Mouse (Mus musculus) midbrain, embryonic 14.5 days (tissue): ENCODE measurements around the gene Nat8f1. TPM values are rescaled to one million over a fixed set of nuclear protein-coding genes. Genes with fewer than 3 reads are reported as not detected.
"Not testable (repeated sequence)": the region's sequence is repeated elsewhere in the genome, so short reads cannot be mapped to it uniquely, and the experiment has no call there.

ENCODE experiments used
- ATAC-seq: fragments of 200-750 bp; cut with Nextera tagmentation; 2 replicates; pipeline ENCODE4 v1.8.0; 2017; ENCODE audit warnings: moderate number of reproducible peaks, moderate library complexity; ENCODE audit not compliant: low FRiP score, low TSS enrichment
- DNase-seq: peaks from one replicate; pipeline ENCODE4 v3.0.0-alpha.2; 2015
- H3K27ac ChIP-seq: fragments of 300-500 bp; sonication (generic); replicated peaks from 2 replicates; pipeline ENCODE4 v1.5.1; 2014; ENCODE audit warnings: mild to moderate bottlenecking, low read depth, low read length, moderate library complexity
- H3K27me3 ChIP-seq: fragments of 300-500 bp; sonication (generic); 2 replicates; pipeline ENCODE4 v1.6.1; 2014; ENCODE audit warnings: low read length, control low read depth, mixed read lengths; ENCODE audit not compliant: control insufficient read depth, insufficient read depth
- H3K36me3 ChIP-seq: fragments of 300-500 bp; sonication (generic); 2 replicates; pipeline ENCODE4 v1.6.1; 2014; ENCODE audit warnings: low read length, control low read depth; ENCODE audit not compliant: control insufficient read depth, insufficient read depth
- H3K4me1 ChIP-seq: fragments of 300-500 bp; sonication (generic); 2 replicates; pipeline ENCODE4 v1.6.1; 2014; ENCODE audit warnings: mild to moderate bottlenecking, antibody characterized with exemption, low read length, control low read depth; ENCODE audit not compliant: control insufficient read depth, insufficient read depth
- H3K4me2 ChIP-seq: fragments of 300-500 bp; sonication (generic); 2 replicates; pipeline ENCODE4 v1.6.1; 2014; ENCODE audit warnings: mild to moderate bottlenecking, low read length, moderate library complexity
- H3K4me3 ChIP-seq: fragments of 300-500 bp; sonication (generic); replicated peaks from 2 replicates; pipeline ENCODE4 v1.5.1; 2014; ENCODE audit warnings: low read depth, low read length
- H3K9ac ChIP-seq: fragments of 300-500 bp; sonication (generic); replicated peaks from 2 replicates; pipeline ENCODE4 v1.6.1; 2014; ENCODE audit warnings: mild to moderate bottlenecking, low read length, moderate library complexity
- H3K9me3 ChIP-seq: fragments of 300-500 bp; sonication (generic); 2 replicates; pipeline ENCODE4 v1.6.1; 2016; ENCODE audit warnings: low read length, control low read depth, mixed read lengths; ENCODE audit not compliant: control insufficient read depth
- WGBS: fragments of 180-500 bp; shearing (Covaris S2); extraction: QIAGEN DNeasy Blood & Tissue Kit; methylation state at CpG from one replicate; pipeline ENCODE4 v1.1.7; 2014; 5-methylcytosine and 5-hydroxymethylcytosine counted together
- polyA plus RNA-seq: library from polyadenylated mRNA; unstranded; fragments of >200 nt; fragmentation: Nextera tagmentation; extraction: Ambion mirVana; gene quantifications from 2 replicates; pipeline ENCODE4 v1.2.1, GENCODE M21; 2014

Gene Nat8f1
- polyA plus RNA-seq, 1 experiment from 2014 or later: 15.5 TPM

GRCm38 (mm10) chr6:85935646-85936045, 20.2 kb upstream of the Nat8f1 start:
- Histone ChIP-seq H3K4me3 (no peak overlapping the region), H3K4me2 (no peak overlapping the region), H3K36me3 (peaks cover under 1% of the 10 kb centered on the region; the same call in 1 of the 2 replicates), H3K9ac (no peak overlapping the region), H3K9me3 (no peaks in the 10 kb centered on the region), H3K4me1 (no peaks in the 10 kb centered on the region), H3K27ac (no peak overlapping the region), H3K27me3 (no peaks in the 10 kb centered on the region)
- 64% methylated on average over 3 of the region's 3 CpGs for WGBS
- peak; percentile 5 for DNase-seq
- ATAC-seq: no peak

- Histone ChIP-seq H3K27me3 (no peaks in the 10 kb centered on the region), H3K27ac (no peak overlapping the region), H3K9me3 (no peaks in the 10 kb centered on the region), H3K36me3 (peaks cover 9% of the 10 kb centered on the region), H3K4me1 (no peaks in the 10 kb centered on the region), H3K4me2 (no peak overlapping the region), H3K4me3 (no peak overlapping the region), H3K9ac (no peak overlapping the region)
- 87% methylated on average over 8 of the region's 8 CpGs for WGBS
- DNase-seq (no peak), ATAC-seq (no peak)
Measured at GRCm38 (mm10) chr6:85934047-85934446, 18.6 kb upstream of the Nat8f1 start.

GRCm38 (mm10) chr6:85929312-85929711, 13.8 kb upstream of the Nat8f1 start:
- H3K27ac ChIP-seq: no peak overlapping the region
- no peak overlapping the region for H3K9ac ChIP-seq
- no peaks in the 10 kb centered on the region for H3K4me1 ChIP-seq
- DNase-seq (no peak), ATAC-seq (no peak)
- peaks cover 49% of the 10 kb centered on the region for H3K36me3 ChIP-seq
- 93% methylated on average over 1 of the region's 1 CpGs for WGBS
- H3K27me3 ChIP-seq: no peaks in the 10 kb centered on the region
- H3K4me2 ChIP-seq: no peak overlapping the region
- H3K4me3 ChIP-seq: no peak overlapping the region
- H3K9me3 ChIP-seq: no peaks in the 10 kb centered on the region

GRCm38 (mm10) chr6:85927476-85928464, 12.3 kb upstream of the Nat8f1 start:
- Histone ChIP-seq H3K9me3 (no peaks in the 10 kb centered on the region), H3K4me3 (no peak overlapping the region), H3K27me3 (no peaks in the 10 kb centered on the region), H3K9ac (no peak overlapping the region), H3K4me1 (no peaks in the 10 kb centered on the region), H3K4me2 (no peak overlapping the region), H3K36me3 (peaks cover 60% of the 10 kb centered on the region), H3K27ac (no peak overlapping the region)
- ATAC-seq: no peak
- WGBS: 93% methylated on average over 9 of the region's 9 CpGs
- no peak for DNase-seq

GRCm38 (mm10) chr6:85926709-85927108, 11.2 kb upstream of the Nat8f1 start:
- no peaks in the 10 kb centered on the region for H3K4me1 ChIP-seq
- ATAC-seq (no peak), DNase-seq (no peak)
- H3K27ac ChIP-seq: no peak overlapping the region
- H3K36me3 ChIP-seq: peaks cover 66% of the 10 kb centered on the region
- no peak overlapping the region for H3K4me2 ChIP-seq
- H3K27me3 ChIP-seq: no peaks in the 10 kb centered on the region
- no peaks in the 10 kb centered on the region for H3K9me3 ChIP-seq
- H3K9ac ChIP-seq: no peak overlapping the region
- WGBS: 97% methylated on average over 1 of the region's 1 CpGs
- H3K4me3 ChIP-seq: no peak overlapping the region

- DNase-seq (no peak), ATAC-seq (no peak)
- H3K4me3 ChIP-seq: no peak overlapping the region
- H3K9ac ChIP-seq: no peak overlapping the region
- H3K27me3 ChIP-seq: no peaks in the 10 kb centered on the region
- no peak overlapping the region for H3K4me2 ChIP-seq
- peaks cover 58% of the 10 kb centered on the region for H3K36me3 ChIP-seq
- WGBS: 100% methylated on average over 1 of the region's 1 CpGs
- H3K9me3 ChIP-seq: no peaks in the 10 kb centered on the region
- no peaks in the 10 kb centered on the region for H3K4me1 ChIP-seq
- no peak overlapping the region for H3K27ac ChIP-seq
Measured at GRCm38 (mm10) chr6:85923643-85924042, 8.2 kb upstream of the Nat8f1 start.

GRCm38 (mm10) chr6:85919401-85919800, 3.9 kb upstream of the Nat8f1 start:
- 95% methylated on average over 4 of the region's 4 CpGs for whole genome bisulfite sequencing
- Histone ChIP-seq H3K36me3 (peaks cover 21% of the 10 kb centered on the region), H3K4me1 (peaks cover 11% of the 10 kb centered on the region), H3K27ac (no peak overlapping the region), H3K9me3 (no peaks in the 10 kb centered on the region), H3K9ac (no peak overlapping the region), H3K4me3 (no peak overlapping the region), H3K4me2 (no peak overlapping the region), H3K27me3 (no peaks in the 10 kb centered on the region)
- no peak for ATAC-seq
- DNase-seq: no peak

- not testable (repeated sequence) for H3K27me3 ChIP-seq, H3K4me3 ChIP-seq, H3K27ac ChIP-seq, H3K9me3 ChIP-seq, DNase-seq, H3K9ac ChIP-seq, ATAC-seq, H3K4me2 ChIP-seq
- H3K36me3 ChIP-seq: peaks cover 15% of the 10 kb centered on the region
- H3K4me1 ChIP-seq: peaks cover 12% of the 10 kb centered on the region
- WGBS: 92% methylated on average over 3 of the region's 3 CpGs
Measured at GRCm38 (mm10) chr6:85918341-85918740, 2.9 kb upstream of the Nat8f1 start.

- 83% methylated on average over 6 of the region's 6 CpGs for WGBS
- Histone ChIP-seq H3K4me2 (peak overlapping the region; percentile 86), H3K9me3 (no peaks in the 10 kb centered on the region), H3K9ac (peak overlapping the region; percentile 68), H3K27ac (peak overlapping the region; percentile 79), H3K4me1 (peaks cover 12% of the 10 kb centered on the region), H3K27me3 (no peaks in the 10 kb centered on the region), H3K4me3 (peak overlapping the region; percentile 61), H3K36me3 (peaks cover 2% of the 10 kb centered on the region; the same call in 1 of the 2 replicates)
- no peak for ATAC-seq
- DNase-seq: no peak
Measured at GRCm38 (mm10) chr6:85916596-85916995, 1.1 kb upstream of the Nat8f1 start.
